Mouse (Mus musculus): ENCODE measurements around the gene Glcci1. TPM values are rescaled to one million over a fixed set of nuclear protein-coding genes. Genes with fewer than 3 reads are reported as not detected.
"Not testable (repeated sequence)": the region's sequence is repeated elsewhere in the genome, so short reads cannot be mapped to it uniquely, and the experiment has no call there.

Glcci1 gene
- total RNA-seq, 2 experiments from 2014 or later = 11.5 to 23.8 TPM

GRCm38 (mm10) chr6:8531104-8531894 is 21.9 kb downstream of the Glcci1 start:
- intact Hi-C loops (cut with DNase I) = no loop called here
- DNase-seq = no peak

DNA sequence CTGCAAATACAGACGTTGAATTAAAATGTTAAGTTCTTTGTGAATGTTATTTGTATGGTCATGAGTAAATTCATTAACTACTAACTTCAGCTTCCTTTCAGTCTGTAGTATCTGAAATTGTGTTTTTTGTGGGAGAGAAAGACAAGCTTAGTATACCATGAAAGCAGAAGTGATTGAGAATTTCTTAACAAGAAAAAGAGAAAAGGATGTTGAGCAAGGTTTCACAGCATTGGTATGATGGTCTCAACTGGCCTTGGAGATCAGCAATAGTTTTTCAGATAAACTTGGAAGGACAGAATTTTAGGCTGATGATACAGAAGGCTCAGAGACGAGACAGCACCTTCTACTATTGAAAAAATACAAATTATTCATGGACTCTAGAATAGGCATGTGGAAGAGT is 27.5 kb downstream of the Glcci1 start:
- DNase-seq = no peak
- intact Hi-C loops (cut with DNase I) = no loop called here

GRCm38 (mm10) chr6:8541531-8541930 is 32.1 kb downstream of the Glcci1 start:
- DNase-seq; intact Hi-C loops (cut with DNase I): not testable (repeated sequence)

DNA sequence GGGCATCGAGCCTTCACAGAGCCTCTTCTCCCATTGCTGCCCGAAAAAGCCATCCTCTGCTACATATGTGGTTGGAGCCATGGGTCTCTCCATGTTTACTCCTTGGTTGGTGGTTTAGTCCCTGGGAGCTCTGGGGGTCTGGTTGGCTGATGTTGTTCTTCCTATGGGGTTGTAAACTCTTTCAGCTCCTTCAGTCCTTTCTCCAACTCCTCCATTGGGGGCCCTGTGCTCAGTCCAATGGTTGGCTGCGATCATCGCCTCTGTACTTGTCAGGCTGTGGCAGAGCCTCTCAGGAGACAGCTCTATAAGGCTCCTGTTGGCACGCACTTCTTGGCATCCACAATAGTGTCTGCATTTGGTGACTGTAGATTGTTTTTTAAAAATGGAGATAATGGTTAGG is 35.4 kb downstream of the Glcci1 start:
- no peak for DNase-seq
- intact Hi-C loops (cut with DNase I) = no loop called here

- intact Hi-C loops (cut with DNase I) = no loop called here
Measured at GRCm38 (mm10) chr6:8545780-8546179, 36.4 kb downstream of the Glcci1 start.

GRCm38 (mm10) chr6:8551155-8551554 is 41.8 kb downstream of the Glcci1 start:
- intact Hi-C loops (cut with DNase I) = no loop called here
- DNase-seq = no peak

More at GRCm38 (mm10) chr6:8545780-8546179, 36.4 kb downstream of the Glcci1 start:
- no peak for DNase-seq

DNA sequence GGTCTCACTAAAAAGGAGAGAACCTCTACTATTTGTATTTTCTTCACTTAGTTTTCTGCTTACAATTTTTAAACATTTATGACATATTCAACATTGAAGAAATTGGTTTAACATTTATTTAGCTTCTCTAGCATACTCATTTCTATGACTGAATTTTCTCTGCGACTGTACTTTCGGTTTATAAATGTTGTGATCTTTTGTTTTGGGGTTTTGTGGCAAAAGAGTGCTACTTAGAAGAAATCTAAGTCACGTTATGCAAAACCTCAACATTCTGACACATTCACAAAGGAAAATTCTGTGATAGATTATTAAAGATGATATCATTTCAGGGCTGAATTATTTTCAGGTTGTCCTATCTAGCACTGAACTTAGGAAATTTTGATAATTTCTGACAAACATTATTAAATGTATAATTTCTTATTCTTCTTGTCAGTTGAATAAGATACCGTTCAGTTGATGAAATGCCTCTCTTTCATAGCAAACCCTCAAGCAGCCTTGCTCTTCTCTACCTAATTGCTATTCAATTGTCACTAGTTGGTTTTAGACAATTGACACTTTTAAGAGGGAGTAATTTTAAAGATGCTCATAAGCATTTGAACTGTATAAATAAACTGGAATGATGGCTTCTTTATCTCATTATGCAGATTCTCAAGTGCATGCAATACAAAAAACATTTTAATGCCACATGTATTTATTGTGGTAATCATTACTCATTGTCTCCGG is 47.6 kb downstream of the Glcci1 start:
- intact Hi-C loops (cut with DNase I) = no loop called here
- DNase-seq = no peak

GRCm38 (mm10) chr6:8560682-8561081 is 51.3 kb downstream of the Glcci1 start:
- intact Hi-C loops (cut with DNase I) = no loop called here
- no peak for DNase-seq

- intact Hi-C loops (cut with DNase I) = no loop called here
- DNase-seq = no peak
Measured at GRCm38 (mm10) chr6:8582377-8582776, 73.0 kb downstream of the Glcci1 start.

- intact Hi-C loops (cut with DNase I) = no loop called here
- DNase-seq = no peak
Measured at GRCm38 (mm10) chr6:8583892-8584291, 74.5 kb downstream of the Glcci1 start.

- DNase-seq = peak in 1 of 2 experiments; percentile 8
Measured at GRCm38 (mm10) chr6:8591665-8592064, 82.3 kb downstream of the Glcci1 start.

GRCm38 (mm10) chr6:8617369-8617768 is 108.0 kb downstream of the Glcci1 start:
- DNase-seq = no peak
- intact Hi-C loops (cut with DNase I) = no loop called here

More at GRCm38 (mm10) chr6:8591665-8592064, 82.3 kb downstream of the Glcci1 start:
- intact Hi-C loops (cut with DNase I) = no loop called here

DNA sequence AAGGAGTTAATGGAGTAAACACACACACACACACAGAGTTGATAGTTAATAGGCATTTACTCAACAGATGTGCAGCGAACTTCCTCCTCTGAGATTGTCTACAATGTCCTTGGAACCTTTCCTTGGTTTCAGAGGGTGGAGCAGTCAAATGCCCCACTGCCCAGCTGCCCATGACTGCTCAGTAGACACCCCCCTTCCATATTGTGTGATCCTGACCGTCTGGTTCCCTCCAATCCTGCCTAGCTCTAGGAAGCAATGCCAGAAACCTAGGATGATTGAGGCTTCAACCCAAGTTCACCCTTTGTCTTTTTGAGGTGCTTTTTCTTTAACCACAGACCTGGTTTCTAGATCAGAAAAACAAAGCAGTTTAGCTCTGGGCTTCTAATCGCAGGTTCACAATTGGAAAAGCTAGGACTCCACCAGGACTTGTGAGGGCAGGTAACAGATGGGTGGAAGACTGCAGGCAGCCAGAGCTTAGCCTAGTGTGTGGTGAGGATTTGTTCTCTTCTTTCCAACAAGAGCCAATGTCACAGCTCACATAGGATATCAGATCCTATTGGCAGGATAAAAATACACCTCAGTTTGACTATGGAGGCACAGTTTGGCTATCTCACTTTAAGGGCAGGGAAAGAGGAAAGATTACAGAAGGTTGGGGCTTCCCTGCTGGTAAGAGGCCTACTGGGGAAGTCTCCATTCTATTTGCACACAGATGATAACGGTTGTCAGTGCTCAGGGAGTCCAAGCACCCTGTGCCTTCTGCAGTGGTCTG is 110.4 kb downstream of the Glcci1 start:
- intact Hi-C loops (cut with DNase I) = no loop called here
- DNase-seq = no peak

DNA sequence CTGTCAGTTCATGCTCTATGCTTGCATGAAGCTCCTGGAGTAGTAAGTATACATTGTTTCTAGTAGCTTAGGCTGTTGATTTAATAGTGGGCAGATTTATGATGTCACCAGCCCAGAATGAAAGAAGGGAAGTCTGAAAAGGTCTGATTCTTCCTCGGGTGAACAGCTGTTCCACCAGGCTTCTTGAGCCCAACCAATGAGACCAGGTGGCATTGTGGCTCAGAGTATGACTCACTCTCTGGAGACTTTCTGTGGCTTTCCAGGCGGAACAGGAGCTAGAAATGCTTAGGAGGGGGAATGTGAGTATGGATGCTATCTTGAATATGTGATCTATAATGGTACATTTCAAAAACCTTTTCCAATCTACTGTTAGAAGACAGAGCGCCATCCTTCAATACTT is 113.6 kb downstream of the Glcci1 start:
- intact Hi-C loops (cut with DNase I) = no loop called here
- no peak for DNase-seq

DNA sequence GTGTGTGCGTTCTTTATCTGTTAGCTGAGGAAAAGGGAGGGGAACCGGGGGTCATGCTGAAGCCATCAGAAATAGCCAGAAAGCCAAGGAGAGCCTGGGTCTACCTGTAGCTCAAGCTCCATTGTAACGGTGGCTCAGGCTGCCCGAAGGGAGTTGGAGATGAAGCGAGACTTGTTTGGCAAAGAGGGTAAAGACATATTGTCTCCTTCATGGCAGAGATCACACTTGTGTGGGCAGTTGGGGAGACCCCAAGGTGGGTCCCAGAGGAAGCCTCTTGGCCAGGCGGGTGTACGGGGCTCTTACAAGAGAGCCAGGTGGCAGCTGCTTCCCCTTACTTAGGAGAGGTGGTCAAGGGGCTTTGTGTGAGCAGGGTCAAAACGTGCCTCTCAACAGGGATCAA is 118.8 kb downstream of the Glcci1 start:
- intact Hi-C loops (cut with DNase I) = no loop called here
- DNase-seq = no peak

GRCm38 (mm10) chr6:8628715-8629267 is 119.4 kb downstream of the Glcci1 start:
- intact Hi-C loops (cut with DNase I) = no loop called here
- no peak for DNase-seq

- DNase-seq = no peak
- intact Hi-C loops (cut with DNase I) = no loop called here
Measured at GRCm38 (mm10) chr6:8630531-8630930, 121.1 kb downstream of the Glcci1 start.

DNA sequence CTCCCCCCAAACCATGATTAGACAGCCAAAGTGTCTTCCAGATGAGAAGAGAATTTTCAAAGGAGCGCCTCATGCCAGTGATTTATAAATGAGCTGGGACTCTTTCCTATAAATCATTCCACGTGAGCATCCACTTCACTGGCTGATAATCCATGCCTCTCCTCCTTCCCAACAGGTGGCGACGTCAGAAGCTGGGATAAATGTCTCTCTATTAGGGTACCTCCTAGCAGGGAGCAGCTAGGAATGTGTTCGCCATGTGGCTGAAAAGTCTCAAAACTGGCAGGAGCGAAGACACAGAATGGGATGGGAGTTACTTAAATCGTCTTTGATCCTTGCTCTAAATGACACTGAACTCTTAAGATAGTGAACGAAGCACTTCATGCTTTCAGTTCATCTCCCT is 122.0 kb downstream of the Glcci1 start:
- intact Hi-C loops (cut with DNase I) = no loop called here
- DNase-seq = no peak

DNA sequence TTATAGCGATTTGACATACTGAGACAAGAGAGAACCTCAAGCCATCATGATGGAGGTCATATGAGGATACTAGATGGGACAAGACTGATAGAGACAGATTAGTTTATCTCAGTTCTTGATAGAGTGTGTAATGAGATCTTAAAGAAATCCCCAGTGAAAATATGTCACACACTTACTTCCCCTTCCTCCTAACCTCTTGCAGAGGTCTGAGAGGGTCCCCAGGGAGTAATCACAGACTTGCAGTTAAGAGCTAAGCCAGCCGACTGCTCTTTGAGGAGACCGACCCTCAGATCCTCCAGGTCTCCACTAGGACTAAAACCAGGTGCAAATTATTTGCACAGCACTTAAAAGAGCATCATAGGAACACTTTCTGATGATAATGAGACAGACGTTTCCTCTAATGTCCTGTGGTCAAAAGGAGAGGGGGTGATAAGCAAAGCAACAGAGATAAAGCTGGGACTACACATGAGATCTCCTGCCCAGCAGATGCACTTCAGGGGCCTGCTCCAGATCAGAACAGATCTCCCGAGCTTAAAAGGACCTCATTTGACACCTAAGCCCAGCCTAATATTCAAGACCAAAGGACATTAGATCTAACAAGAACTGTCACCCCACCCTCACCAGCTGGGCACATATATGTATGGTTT is 122.7 kb downstream of the Glcci1 start:
- no peak for DNase-seq
- intact Hi-C loops (cut with DNase I) = no loop called here

DNA sequence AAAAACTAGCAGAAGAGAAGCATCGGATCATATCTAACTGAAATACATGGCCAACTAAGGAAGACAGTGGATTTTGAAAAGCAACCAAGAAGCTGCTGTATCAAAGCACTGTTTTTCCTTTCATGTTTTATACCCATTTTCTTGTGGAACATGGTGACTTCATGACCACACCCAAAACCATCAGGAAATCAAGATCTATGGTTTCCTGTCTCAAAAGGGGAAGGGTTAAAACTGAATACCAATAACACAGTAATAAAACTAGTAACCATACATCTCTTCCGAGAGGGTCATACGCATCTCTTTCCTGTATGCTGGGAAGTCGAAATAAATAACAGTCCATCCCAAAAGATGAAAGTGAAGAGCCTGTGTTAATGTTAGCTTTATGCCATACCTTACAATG is 123.3 kb downstream of the Glcci1 start:
- intact Hi-C loops (cut with DNase I) = no loop called here
- DNase-seq = no peak
